Mouse (Mus musculus): ENCODE results near the gene A930017K11Rik. TPM values are rescaled to one million over a fixed set of nuclear protein-coding genes. Genes with fewer than 3 reads are reported as not detected.

A930017K11Rik gene
- polyA plus RNA-seq, 1 experiment from 2014 or later = not detected

- Histone ChIP-seq H3K9me3 (replicated peaks) (no peaks in the 10 kb centered on the region), H3K4me3 (no peak overlapping the region), H3K27me3 (peaks cover 25% of the 10 kb centered on the region), H3K27ac (no peak overlapping the region), H3K36me3 (ENCODE audit: poor library complexity, severe bottlenecking) (peaks cover 43% of the 10 kb centered on the region), H3K4me2 (no peak overlapping the region), H3K4me1 (peaks cover 5% of the 10 kb centered on the region), H3K9ac (no peak overlapping the region)
- ATAC-seq = no peak
- 82% methylated on average over 7 of the region's 7 CpGs for WGBS
Measured at GRCm38 (mm10) chr17:25956631-25957030, 4.3 kb upstream of the A930017K11Rik start.

GRCm38 (mm10) chr17:25956201-25956600, 3.8 kb upstream of the A930017K11Rik start:
- no peak overlapping the region for H3K27ac ChIP-seq
- H3K4me1 ChIP-seq = peaks cover 9% of the 10 kb centered on the region
- peaks cover 29% of the 10 kb centered on the region for H3K27me3 ChIP-seq
- peak overlapping the region; percentile 12; the same call in 1 of the 2 replicates for H3K9ac ChIP-seq
- ATAC-seq = no peak
- no peaks in the 10 kb centered on the region for H3K9me3 ChIP-seq (replicated peaks)
- peaks cover 40% of the 10 kb centered on the region for H3K36me3 ChIP-seq (ENCODE audit: poor library complexity, severe bottlenecking)
- H3K4me3 ChIP-seq = no peak overlapping the region
- 76% methylated on average over 7 of the region's 7 CpGs for WGBS
- no peak overlapping the region for H3K4me2 ChIP-seq

- no peak overlapping the region for H3K4me3 ChIP-seq
- H3K9ac ChIP-seq = no peak overlapping the region
- H3K9me3 ChIP-seq (replicated peaks) = no peaks in the 10 kb centered on the region
- peaks cover 11% of the 10 kb centered on the region for H3K4me1 ChIP-seq
- 66% methylated on average over 3 of the region's 3 CpGs for WGBS
- peaks cover 36% of the 10 kb centered on the region for H3K36me3 ChIP-seq (ENCODE audit: poor library complexity, severe bottlenecking)
- H3K27ac ChIP-seq = no peak overlapping the region
- H3K4me2 ChIP-seq = no peak overlapping the region
- peaks cover 34% of the 10 kb centered on the region for H3K27me3 ChIP-seq
- ATAC-seq = no peak
Measured at GRCm38 (mm10) chr17:25955736-25956135, 3.4 kb upstream of the A930017K11Rik start.

DNA sequence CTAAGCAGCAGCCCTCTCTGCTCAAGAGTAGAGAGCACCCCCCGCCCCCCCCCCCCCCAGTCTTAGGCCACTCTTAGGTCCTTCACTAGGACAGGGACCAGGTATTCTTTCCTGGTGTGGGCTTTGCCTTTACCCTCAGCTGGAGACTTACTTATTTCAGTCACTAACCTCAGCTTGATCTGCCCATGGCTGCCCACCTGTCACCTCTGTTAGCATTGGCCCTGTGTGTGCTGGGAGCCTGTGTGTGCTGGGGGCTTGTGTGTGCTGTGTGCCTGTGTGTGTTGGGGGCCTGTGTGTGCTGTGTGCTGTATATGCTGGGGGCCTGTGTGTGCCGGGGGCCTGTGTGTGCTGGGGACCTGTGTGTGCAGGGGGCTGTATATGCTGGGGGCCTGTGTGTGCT, 2.3 kb upstream of the A930017K11Rik start:
- 72% methylated on average over 2 of the region's 2 CpGs for WGBS
- H3K4me3 ChIP-seq = no peak overlapping the region
- no peak for ATAC-seq
- no peak overlapping the region for H3K9ac ChIP-seq
- peaks cover 11% of the 10 kb centered on the region for H3K4me1 ChIP-seq
- H3K9me3 ChIP-seq (replicated peaks) = no peaks in the 10 kb centered on the region
- H3K36me3 ChIP-seq (ENCODE audit: poor library complexity, severe bottlenecking) = peaks cover 25% of the 10 kb centered on the region
- H3K27ac ChIP-seq = no peak overlapping the region
- peaks cover 45% of the 10 kb centered on the region for H3K27me3 ChIP-seq
- no peak overlapping the region for H3K4me2 ChIP-seq

DNA sequence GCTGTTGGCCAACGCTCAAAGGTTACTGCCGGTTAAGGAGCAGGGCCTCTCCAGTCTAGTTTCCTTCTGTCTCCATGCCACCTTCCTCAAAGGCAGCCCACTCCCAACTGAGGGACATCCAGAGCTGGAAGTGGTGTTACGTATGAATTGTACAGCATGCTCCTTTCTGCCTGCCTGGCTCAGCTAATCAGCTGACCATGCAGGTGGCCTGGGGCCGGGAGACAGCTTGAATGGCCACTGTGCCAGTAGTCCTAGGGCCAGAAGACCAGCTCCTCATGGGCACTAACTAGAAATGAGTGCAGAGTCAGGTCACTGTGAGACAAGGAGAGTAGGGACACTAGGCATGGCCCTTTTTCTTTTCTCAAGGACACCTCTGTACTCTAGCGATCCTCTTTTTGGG, 796 bp upstream of the A930017K11Rik start:
- WGBS = 73% methylated on average over 5 of the region's 5 CpGs
- ATAC-seq = no peak

DNA sequence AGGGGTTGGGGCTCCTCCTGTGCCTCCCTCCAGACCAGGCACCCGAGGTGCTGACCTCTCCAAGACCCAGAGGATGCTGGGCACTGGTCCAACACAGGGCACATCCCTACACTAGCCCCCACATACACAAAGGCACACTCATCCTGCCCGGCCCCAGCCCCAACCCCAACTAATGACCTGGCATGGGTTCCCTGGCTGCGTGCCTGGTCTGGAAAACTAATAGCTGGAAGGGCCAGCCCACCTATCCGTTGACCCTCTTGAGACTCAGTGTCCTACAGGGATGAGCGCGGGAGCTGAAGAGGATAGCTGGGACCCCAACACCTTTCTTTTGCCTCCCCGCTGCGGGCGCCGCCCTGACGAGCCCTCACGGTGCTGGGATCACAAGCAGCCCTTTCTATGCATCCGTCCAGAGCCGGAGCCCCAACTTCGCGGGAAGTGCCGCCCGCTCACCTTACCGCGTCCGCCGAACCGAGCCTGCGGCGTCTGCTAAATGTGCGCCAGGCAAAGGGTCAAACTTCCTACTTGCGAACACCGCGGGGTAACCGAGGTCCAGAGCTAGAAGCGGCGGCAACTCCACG, 1.1 kb downstream of the A930017K11Rik start:
- H3K27me3 ChIP-seq = peaks cover 47% of the 10 kb centered on the region
- H3K9ac ChIP-seq = no peak overlapping the region
- H3K4me1 ChIP-seq = peaks cover 11% of the 10 kb centered on the region
- H3K36me3 ChIP-seq (ENCODE audit: poor library complexity, severe bottlenecking) = no peaks in the 10 kb centered on the region
- H3K4me2 ChIP-seq = peak overlapping the region; percentile 57
- WGBS = under 1% methylated on average over 33 of the region's 33 CpGs
- H3K9me3 ChIP-seq (replicated peaks) = no peaks in the 10 kb centered on the region
- peak overlapping the region; percentile 32 for H3K4me3 ChIP-seq
- no peak overlapping the region for H3K27ac ChIP-seq
- ATAC-seq = no peak

More for the DNA sequence above, 796 bp upstream of the A930017K11Rik start:
- H3K36me3 ChIP-seq (ENCODE audit: poor library complexity, severe bottlenecking) = peaks cover 10% of the 10 kb centered on the region; the same call in 1 of the 2 replicates
- H3K4me3 ChIP-seq = no peak overlapping the region
- H3K9ac ChIP-seq = no peak overlapping the region
- peaks cover 11% of the 10 kb centered on the region for H3K4me1 ChIP-seq
- peaks cover 47% of the 10 kb centered on the region for H3K27me3 ChIP-seq
- no peaks in the 10 kb centered on the region for H3K9me3 ChIP-seq (replicated peaks)
- H3K27ac ChIP-seq = no peak overlapping the region
- H3K4me2 ChIP-seq = no peak overlapping the region

DNA sequence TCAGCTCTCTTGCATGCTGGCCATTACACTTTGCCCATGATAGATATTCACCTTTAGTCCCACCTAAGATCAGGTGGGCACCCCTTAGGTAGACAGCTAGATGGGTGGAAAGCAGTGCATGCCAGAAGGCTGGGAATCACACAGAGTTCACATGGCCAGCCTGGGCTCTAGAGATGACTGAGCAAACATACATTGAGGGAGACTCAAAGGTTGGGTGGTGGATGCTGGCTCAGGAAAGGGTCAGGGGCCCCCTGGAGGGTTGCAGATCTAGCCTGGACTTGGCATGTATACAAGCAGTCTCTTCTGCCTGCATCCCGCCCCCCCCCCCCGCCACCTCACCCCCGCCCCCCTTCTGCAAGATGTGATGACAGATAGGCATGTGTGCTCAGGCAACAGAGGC, 1.7 kb downstream of the A930017K11Rik start:
- Histone ChIP-seq H3K9ac (no peak overlapping the region), H3K27ac (no peak overlapping the region), H3K36me3 (ENCODE audit: poor library complexity, severe bottlenecking) (no peaks in the 10 kb centered on the region), H3K9me3 (replicated peaks) (no peaks in the 10 kb centered on the region), H3K4me2 (no peak overlapping the region), H3K4me1 (peaks cover 11% of the 10 kb centered on the region), H3K4me3 (no peak overlapping the region), H3K27me3 (peaks cover 47% of the 10 kb centered on the region)
- no peak for ATAC-seq
- 7% methylated on average over 3 of the region's 3 CpGs for WGBS

GRCm38 (mm10) chr17:25949981-25950380, 2.4 kb downstream of the A930017K11Rik start:
- no peak for ATAC-seq

DNA sequence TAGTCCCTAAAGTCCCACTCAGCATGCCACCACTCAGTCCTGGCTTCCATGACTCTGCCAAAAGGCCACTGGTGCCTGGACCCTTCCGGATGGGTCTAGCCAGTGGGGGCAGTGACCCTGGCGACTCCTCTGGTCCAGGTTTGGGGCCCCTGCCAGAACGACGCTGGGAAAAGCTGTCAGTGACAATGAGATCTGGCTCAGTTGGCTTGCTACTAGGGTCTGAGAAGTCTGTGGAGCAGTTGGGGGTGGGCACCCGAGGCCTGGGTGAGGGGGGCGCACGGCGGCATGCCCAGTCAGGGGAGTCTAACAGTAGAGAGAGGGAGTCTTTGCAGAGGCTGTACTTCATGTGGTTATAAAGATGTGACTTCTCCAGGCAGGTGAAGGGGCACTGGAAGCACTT, 4.3 kb downstream of the A930017K11Rik start:
- WGBS = 78% methylated on average over 8 of the region's 8 CpGs
- no peak overlapping the region for H3K27ac ChIP-seq
- peaks cover 11% of the 10 kb centered on the region for H3K4me1 ChIP-seq
- no peak overlapping the region for H3K9ac ChIP-seq
- H3K4me2 ChIP-seq = no peak overlapping the region
- ATAC-seq = no peak
- H3K9me3 ChIP-seq (replicated peaks) = no peaks in the 10 kb centered on the region
- no peaks in the 10 kb centered on the region for H3K36me3 ChIP-seq (ENCODE audit: poor library complexity, severe bottlenecking)
- peaks cover 36% of the 10 kb centered on the region for H3K27me3 ChIP-seq
- H3K4me3 ChIP-seq = no peak overlapping the region

More at GRCm38 (mm10) chr17:25949981-25950380, 2.4 kb downstream of the A930017K11Rik start:
- peaks cover 47% of the 10 kb centered on the region for H3K27me3 ChIP-seq
- no peak overlapping the region for H3K4me3 ChIP-seq
- WGBS = 79% methylated on average over 5 of the region's 5 CpGs
- H3K9ac ChIP-seq = no peak overlapping the region
- no peak overlapping the region for H3K4me2 ChIP-seq
- H3K36me3 ChIP-seq (ENCODE audit: poor library complexity, severe bottlenecking) = no peaks in the 10 kb centered on the region
- no peaks in the 10 kb centered on the region for H3K9me3 ChIP-seq (replicated peaks)
- H3K4me1 ChIP-seq = peaks cover 11% of the 10 kb centered on the region
- H3K27ac ChIP-seq = no peak overlapping the region

- no peak overlapping the region for H3K27ac ChIP-seq
- no peak overlapping the region for H3K4me2 ChIP-seq
- H3K27me3 ChIP-seq = peaks cover 32% of the 10 kb centered on the region
- no peaks in the 10 kb centered on the region for H3K36me3 ChIP-seq (ENCODE audit: poor library complexity, severe bottlenecking)
- H3K4me3 ChIP-seq = no peak overlapping the region
- no peak overlapping the region for H3K9ac ChIP-seq
- WGBS = 87% methylated on average over 4 of the region's 4 CpGs
- H3K4me1 ChIP-seq = peaks cover 11% of the 10 kb centered on the region
- H3K9me3 ChIP-seq (replicated peaks) = no peaks in the 10 kb centered on the region
- ATAC-seq = no peak
Measured at GRCm38 (mm10) chr17:25947576-25947975, 4.8 kb downstream of the A930017K11Rik start.

GRCm38 (mm10) chr17:25946891-25947290, 5.5 kb downstream of the A930017K11Rik start:
- H3K4me3 ChIP-seq = no peak overlapping the region
- no peaks in the 10 kb centered on the region for H3K9me3 ChIP-seq (replicated peaks)
- H3K9ac ChIP-seq = no peak overlapping the region
- peaks cover 13% of the 10 kb centered on the region for H3K4me1 ChIP-seq
- H3K36me3 ChIP-seq (ENCODE audit: poor library complexity, severe bottlenecking) = no peaks in the 10 kb centered on the region
- no peak overlapping the region for H3K4me2 ChIP-seq
- ATAC-seq = no peak
- no peak overlapping the region for H3K27ac ChIP-seq
- H3K27me3 ChIP-seq = peaks cover 25% of the 10 kb centered on the region
- 77% methylated on average over 8 of the region's 8 CpGs for WGBS

GRCm38 (mm10) chr17:25946349-25946748, 6.0 kb downstream of the A930017K11Rik start:
- Histone ChIP-seq H3K9ac (no peak overlapping the region), H3K4me1 (peaks cover 8% of the 10 kb centered on the region), H3K4me2 (no peak overlapping the region), H3K9me3 (replicated peaks) (no peaks in the 10 kb centered on the region), H3K36me3 (ENCODE audit: poor library complexity, severe bottlenecking) (no peaks in the 10 kb centered on the region), H3K4me3 (no peak overlapping the region), H3K27me3 (peaks cover 19% of the 10 kb centered on the region), H3K27ac (no peak overlapping the region)
- no peak for ATAC-seq
- 78% methylated on average over 7 of the region's 7 CpGs for WGBS
